Mouse (Mus musculus): ENCODE data around the gene Kcnc1. TPM values are rescaled to one million over a fixed set of nuclear protein-coding genes. Genes with fewer than 3 reads are reported as not detected.
A peak's percentile ranks its signal among the peaks of the same experiment; 100 is the strongest.

The Kcnc1 gene
- polyA plus RNA-seq, 1 experiment from 2014 or later = 23.9 TPM

- H3K27me3 ChIP-seq = no peaks in the 10 kb centered on the region
- no peak overlapping the region for H3K9ac ChIP-seq
- 87% methylated on average over 8 of the region's 8 CpGs for WGBS
- H3K4me3 ChIP-seq = no peak overlapping the region
- ATAC-seq (ENCODE audit: low FRiP score, low read depth) = no peak
- H3K9me3 ChIP-seq = no peaks in the 10 kb centered on the region
- no peak overlapping the region for H3K4me2 ChIP-seq
- H3K36me3 ChIP-seq = no peaks in the 10 kb centered on the region
- H3K27ac ChIP-seq (replicated peaks) = no peak overlapping the region
- peaks cover 29% of the 10 kb centered on the region for H3K4me1 ChIP-seq (replicated peaks)
Measured at GRCm38 (mm10) chr7:46463136-46463535, 66.8 kb downstream of the Kcnc1 start.

- 56% methylated on average over 7 of the region's 7 CpGs for WGBS
- Histone ChIP-seq H3K27ac (replicated peaks) (peak overlapping the region; percentile 49; the same call in 1 of the 2 replicates), H3K4me2 (no peak overlapping the region), H3K27me3 (no peaks in the 10 kb centered on the region), H3K9ac (no peak overlapping the region), H3K4me3 (no peak overlapping the region), H3K36me3 (no peaks in the 10 kb centered on the region), H3K4me1 (replicated peaks) (peaks cover 14% of the 10 kb centered on the region), H3K9me3 (no peaks in the 10 kb centered on the region)
- no peak for ATAC-seq (ENCODE audit: low FRiP score, low read depth)
Measured at GRCm38 (mm10) chr7:46466422-46466981, 70.2 kb downstream of the Kcnc1 start.

GRCm38 (mm10) chr7:46469542-46469941 lies 73.2 kb downstream of the Kcnc1 start:
- Histone ChIP-seq H3K4me1 (replicated peaks) (peaks cover 33% of the 10 kb centered on the region), H3K4me3 (no peak overlapping the region), H3K9me3 (no peaks in the 10 kb centered on the region), H3K27me3 (no peaks in the 10 kb centered on the region), H3K27ac (replicated peaks) (no peak overlapping the region), H3K4me2 (no peak overlapping the region), H3K36me3 (no peaks in the 10 kb centered on the region), H3K9ac (no peak overlapping the region)
- ATAC-seq (ENCODE audit: low FRiP score, low read depth) = no peak
- 90% methylated on average over 3 of the region's 3 CpGs for WGBS

- ATAC-seq (ENCODE audit: low FRiP score, low read depth) = no peak
- Histone ChIP-seq H3K27ac (replicated peaks) (no peak overlapping the region), H3K36me3 (no peaks in the 10 kb centered on the region), H3K9ac (no peak overlapping the region), H3K4me2 (no peak overlapping the region), H3K4me3 (no peak overlapping the region), H3K9me3 (no peaks in the 10 kb centered on the region), H3K27me3 (no peaks in the 10 kb centered on the region), H3K4me1 (replicated peaks) (peaks cover 32% of the 10 kb centered on the region)
- 73% methylated on average over 7 of the region's 7 CpGs for WGBS
Measured at GRCm38 (mm10) chr7:46471054-46471737, 74.9 kb downstream of the Kcnc1 start.

DNA sequence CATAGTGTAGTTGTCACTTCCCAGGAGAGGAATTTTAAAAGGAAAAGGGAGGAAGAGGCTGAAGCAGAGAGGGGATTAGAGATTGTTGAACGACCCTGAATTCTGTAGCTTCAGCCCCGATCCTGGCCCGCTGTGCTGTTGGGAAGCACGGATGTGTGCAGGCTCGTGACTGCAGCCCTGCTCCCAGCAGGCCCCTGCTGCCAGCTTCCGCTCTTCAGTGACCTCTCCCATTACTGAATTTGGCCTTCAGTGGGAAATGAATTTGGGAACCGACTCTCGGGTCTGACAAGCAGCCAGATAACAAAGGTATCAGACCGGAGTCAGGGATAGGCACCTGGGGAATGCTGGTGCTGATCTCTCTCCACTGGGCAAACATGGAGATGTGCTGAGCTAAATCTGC lies 76.8 kb downstream of the Kcnc1 start:
- Histone ChIP-seq H3K9ac (no peak overlapping the region), H3K27me3 (no peaks in the 10 kb centered on the region), H3K27ac (replicated peaks) (0 out of 2 replicates have a peak overlapping the region, but pooled peaks have one; percentile 22), H3K36me3 (no peaks in the 10 kb centered on the region), H3K4me1 (replicated peaks) (peaks cover 21% of the 10 kb centered on the region), H3K9me3 (no peaks in the 10 kb centered on the region), H3K4me3 (no peak overlapping the region), H3K4me2 (no peak overlapping the region)
- ATAC-seq (ENCODE audit: low FRiP score, low read depth) = no peak
- WGBS = 29% methylated on average over 9 of the region's 9 CpGs

GRCm38 (mm10) chr7:46475464-46475863 lies 79.2 kb downstream of the Kcnc1 start:
- no peak for ATAC-seq (ENCODE audit: low FRiP score, low read depth)
- Histone ChIP-seq H3K9ac (no peak overlapping the region), H3K4me3 (no peak overlapping the region), H3K9me3 (no peaks in the 10 kb centered on the region), H3K36me3 (no peaks in the 10 kb centered on the region), H3K27me3 (no peaks in the 10 kb centered on the region), H3K4me2 (no peak overlapping the region), H3K27ac (replicated peaks) (no peak overlapping the region), H3K4me1 (replicated peaks) (peaks cover 29% of the 10 kb centered on the region)
- 39% methylated on average over 5 of the region's 5 CpGs for WGBS

DNA sequence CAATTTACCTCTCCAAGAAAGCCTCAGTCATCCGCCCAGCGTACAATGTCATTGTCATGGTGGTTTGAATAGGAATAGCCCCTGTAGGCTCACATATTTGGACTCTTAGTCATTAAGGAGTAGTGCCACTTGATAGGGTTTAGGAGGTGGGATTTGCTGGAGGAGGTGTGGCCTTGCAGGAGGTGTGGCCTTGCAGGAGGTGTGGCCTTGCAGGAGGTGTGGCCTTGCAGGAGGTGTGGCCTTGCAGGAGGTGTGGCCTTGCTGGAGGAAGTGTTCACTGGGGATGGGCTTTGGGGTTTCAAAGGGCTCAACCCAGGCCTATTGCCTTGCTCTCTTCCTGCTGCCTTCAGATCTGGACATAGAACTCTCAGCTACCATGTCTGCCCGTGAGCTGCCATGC lies 81.2 kb downstream of the Kcnc1 start:
- Histone ChIP-seq H3K27me3 (no peaks in the 10 kb centered on the region), H3K36me3 (no peaks in the 10 kb centered on the region), H3K27ac (replicated peaks) (no peak overlapping the region), H3K4me2 (no peak overlapping the region), H3K9me3 (no peaks in the 10 kb centered on the region), H3K4me1 (replicated peaks) (peaks cover 29% of the 10 kb centered on the region), H3K4me3 (no peak overlapping the region), H3K9ac (no peak overlapping the region)
- no peak for ATAC-seq (ENCODE audit: low FRiP score, low read depth)
- 92% methylated on average over 3 of the region's 3 CpGs for WGBS

GRCm38 (mm10) chr7:46479793-46480192 lies 83.5 kb downstream of the Kcnc1 start:
- no peak overlapping the region for H3K9ac ChIP-seq
- 58% methylated on average over 6 of the region's 6 CpGs for WGBS
- no peaks in the 10 kb centered on the region for H3K9me3 ChIP-seq
- ATAC-seq (ENCODE audit: low FRiP score, low read depth) = no peak
- H3K27me3 ChIP-seq = no peaks in the 10 kb centered on the region
- H3K36me3 ChIP-seq = no peaks in the 10 kb centered on the region
- H3K4me2 ChIP-seq = no peak overlapping the region
- no peak overlapping the region for H3K4me3 ChIP-seq
- H3K27ac ChIP-seq (replicated peaks) = peak overlapping the region; percentile 32; the same call in 1 of the 2 replicates
- H3K4me1 ChIP-seq (replicated peaks) = peaks cover 13% of the 10 kb centered on the region

- Histone ChIP-seq H3K9me3 (no peaks in the 10 kb centered on the region), H3K9ac (no peak overlapping the region), H3K4me2 (no peak overlapping the region), H3K27me3 (no peaks in the 10 kb centered on the region), H3K4me3 (no peak overlapping the region), H3K4me1 (replicated peaks) (peaks cover 13% of the 10 kb centered on the region), H3K36me3 (no peaks in the 10 kb centered on the region), H3K27ac (replicated peaks) (no peak overlapping the region)
- ATAC-seq (ENCODE audit: low FRiP score, low read depth) = no peak; the same call in 1 of the 2 replicates
- WGBS = 82% methylated on average over 2 of the region's 2 CpGs
Measured at GRCm38 (mm10) chr7:46482099-46482531, 85.8 kb downstream of the Kcnc1 start.

DNA sequence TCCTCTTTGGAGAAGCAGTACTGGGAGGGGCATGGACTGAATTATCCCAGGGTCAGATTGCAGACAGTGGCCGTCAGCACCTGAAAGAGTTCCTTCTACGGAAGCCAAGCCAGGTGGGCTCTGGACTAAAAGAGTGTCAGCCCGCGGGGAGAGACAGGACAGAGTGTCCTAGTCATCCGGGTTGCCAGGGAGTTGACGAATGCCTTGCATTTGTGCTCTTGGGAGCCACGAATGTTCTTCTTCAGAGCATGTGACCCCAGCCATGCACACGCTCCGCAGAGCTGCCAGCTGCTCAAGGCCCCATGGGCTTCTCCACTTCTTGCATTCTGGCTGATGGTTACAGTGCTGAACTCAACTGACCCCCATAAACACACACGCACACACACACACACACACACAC lies 86.8 kb downstream of the Kcnc1 start:
- H3K27me3 ChIP-seq = no peaks in the 10 kb centered on the region
- H3K9me3 ChIP-seq = no peaks in the 10 kb centered on the region
- peaks cover 13% of the 10 kb centered on the region for H3K4me1 ChIP-seq (replicated peaks)
- H3K9ac ChIP-seq = no peak overlapping the region
- no peaks in the 10 kb centered on the region for H3K36me3 ChIP-seq
- no peak for ATAC-seq (ENCODE audit: low FRiP score, low read depth)
- no peak overlapping the region for H3K4me2 ChIP-seq
- no peak overlapping the region for H3K27ac ChIP-seq (replicated peaks)
- no peak overlapping the region for H3K4me3 ChIP-seq
- 56% methylated on average over 10 of the region's 10 CpGs for WGBS

DNA sequence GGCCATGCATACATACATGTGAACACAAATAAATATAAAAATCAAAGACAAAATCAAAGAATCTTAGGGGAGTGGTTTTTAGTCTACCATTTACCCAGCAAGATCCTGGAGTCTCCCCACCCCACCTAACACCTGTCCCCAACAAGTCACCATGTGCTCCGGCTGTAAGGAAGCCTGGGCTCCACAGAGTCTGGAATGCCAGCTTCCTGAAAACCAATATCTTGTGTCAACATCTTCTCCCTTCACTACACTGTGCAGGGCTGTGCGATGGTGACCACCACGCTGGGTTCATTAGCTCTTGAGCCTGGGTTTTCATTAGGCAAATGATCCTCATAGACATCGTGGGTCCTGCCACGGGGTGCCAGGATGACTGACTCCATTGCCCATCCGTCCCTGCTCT lies 87.9 kb downstream of the Kcnc1 start:
- Histone ChIP-seq H3K4me3 (no peak overlapping the region), H3K9me3 (no peaks in the 10 kb centered on the region), H3K4me1 (replicated peaks) (peaks cover 13% of the 10 kb centered on the region), H3K27ac (replicated peaks) (no peak overlapping the region), H3K4me2 (no peak overlapping the region), H3K36me3 (no peaks in the 10 kb centered on the region), H3K9ac (no peak overlapping the region), H3K27me3 (no peaks in the 10 kb centered on the region)
- 91% methylated on average over 6 of the region's 6 CpGs for WGBS
- ATAC-seq (ENCODE audit: low FRiP score, low read depth) = no peak

DNA sequence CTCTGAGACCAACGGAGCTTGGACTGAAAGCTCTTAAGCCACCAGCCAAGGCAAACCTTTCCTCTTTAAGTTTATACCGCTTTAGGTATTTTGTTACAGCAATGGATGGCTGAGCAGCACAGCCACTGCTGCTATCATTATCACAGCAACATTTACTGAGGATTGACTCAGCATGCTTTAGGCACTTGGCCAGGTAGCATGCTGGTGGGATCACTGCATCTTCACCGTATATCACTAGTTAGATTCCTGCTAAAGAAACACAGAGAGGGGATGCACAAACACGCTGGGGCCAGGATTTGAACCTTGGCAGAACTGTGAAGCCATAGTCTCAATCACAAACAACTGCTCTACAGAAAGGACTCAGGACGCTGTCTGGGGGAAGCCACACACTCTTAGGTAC lies 90.5 kb downstream of the Kcnc1 start:
- no peak for ATAC-seq (ENCODE audit: low FRiP score, low read depth)
- no peaks in the 10 kb centered on the region for H3K9me3 ChIP-seq
- no peaks in the 10 kb centered on the region for H3K27me3 ChIP-seq
- H3K36me3 ChIP-seq = no peaks in the 10 kb centered on the region
- 76% methylated on average over 5 of the region's 5 CpGs for WGBS
- peaks cover 6% of the 10 kb centered on the region for H3K4me1 ChIP-seq (replicated peaks)
- H3K4me2 ChIP-seq = no peak overlapping the region
- H3K27ac ChIP-seq (replicated peaks) = no peak overlapping the region
- no peak overlapping the region for H3K4me3 ChIP-seq
- H3K9ac ChIP-seq = no peak overlapping the region

- H3K36me3 ChIP-seq = no peaks in the 10 kb centered on the region
- H3K4me1 ChIP-seq (replicated peaks) = peaks cover 12% of the 10 kb centered on the region
- no peaks in the 10 kb centered on the region for H3K27me3 ChIP-seq
- no peak overlapping the region for H3K4me3 ChIP-seq
- no peaks in the 10 kb centered on the region for H3K9me3 ChIP-seq
- 33% methylated on average over 4 of the region's 4 CpGs for whole genome bisulfite sequencing
- no peak overlapping the region for H3K4me2 ChIP-seq
- H3K9ac ChIP-seq = no peak overlapping the region
- no peak for ATAC-seq (ENCODE audit: low FRiP score, low read depth)
- no peak overlapping the region for H3K27ac ChIP-seq (replicated peaks)
Measured at GRCm38 (mm10) chr7:46487354-46487753, 91.1 kb downstream of the Kcnc1 start.

All from hindbrain, embryonic 15.5 days (tissue).